Mouse (Mus musculus) intestine, postnatal 0 days (tissue): ENCODE measurements around the gene Rab37. TPM values are rescaled to one million over a fixed set of nuclear protein-coding genes. Genes with fewer than 3 reads are reported as not detected.

Experiments used
- ATAC-seq: fragments of 200-750 bp; cut with Nextera tagmentation; 2 replicates; pipeline ENCODE4 v1.8.0; 2017; ENCODE audit warnings: mild to moderate bottlenecking, moderate TSS enrichment, moderate library complexity
- H3K27ac ChIP-seq: fragments of 300-500 bp; sonication (generic); 2 replicates; pipeline ENCODE4 v1.5.1; 2014; ENCODE audit warnings: mild to moderate bottlenecking, low read depth, low read length, moderate library complexity
- H3K27me3 ChIP-seq: fragments of 300-500 bp; sonication (generic); replicated peaks from 2 replicates; pipeline ENCODE4 v1.6.1; 2014; ENCODE audit warnings: low read length, mixed read lengths; ENCODE audit not compliant: control insufficient read depth, insufficient read depth
- H3K36me3 ChIP-seq: fragments of 300-500 bp; sonication (generic); 2 replicates; pipeline ENCODE4 v1.6.1; 2014; ENCODE audit warnings: mild to moderate bottlenecking, moderate library complexity; ENCODE audit not compliant: control insufficient read depth, insufficient read depth
- H3K4me1 ChIP-seq: fragments of 300-500 bp; sonication (generic); replicated peaks from 2 replicates; pipeline ENCODE4 v1.6.1; 2014; ENCODE audit warnings: antibody characterized with exemption, low read length, mixed read lengths; ENCODE audit not compliant: control insufficient read depth, insufficient read depth
- H3K4me2 ChIP-seq: fragments of 300-500 bp; sonication (generic); replicated peaks from 2 replicates; pipeline ENCODE4 v1.6.1; 2014; ENCODE audit warnings: low read depth, mild to moderate bottlenecking, moderate library complexity
- H3K4me3 ChIP-seq: fragments of 300-500 bp; sonication (generic); 2 replicates; pipeline ENCODE4 v1.5.1; 2014; ENCODE audit warnings: low read depth, low read length
- H3K9ac ChIP-seq: fragments of 300-500 bp; sonication (generic); 2 replicates; pipeline ENCODE4 v1.6.1; 2014; ENCODE audit warnings: mild to moderate bottlenecking, low read depth, low read length
- H3K9me3 ChIP-seq: fragments of 300-500 bp; sonication (generic); 2 replicates; pipeline ENCODE4 v1.6.1; 2016; ENCODE audit warnings: mixed run types; ENCODE audit not compliant: control insufficient read depth
- CTCF ChIP-seq: sonication (generic); IDR thresholded peaks from 2 replicates; pipeline ENCODE4 v1.5.1; 2016; ENCODE audit warnings: low read depth, mild to moderate bottlenecking, control low read depth, antibody characterized with exemption, moderate library complexity
- WGBS: fragments of 180-500 bp; shearing (Covaris S2); extraction: QIAGEN DNeasy Blood & Tissue Kit; methylation state at CpG from one replicate; pipeline ENCODE4 v1.1.7; 2014; 5-methylcytosine and 5-hydroxymethylcytosine counted together
- polyA plus RNA-seq: library from polyadenylated mRNA; unstranded; fragments of >200 nt; fragmentation: Nextera tagmentation; extraction: Ambion mirVana; gene quantifications from 2 replicates; pipeline ENCODE4 v1.2.1, GENCODE M21; 2015

Gene Rab37
- polyA plus RNA-seq, 1 experiment from 2014 or later = 3.7 TPM

DNA sequence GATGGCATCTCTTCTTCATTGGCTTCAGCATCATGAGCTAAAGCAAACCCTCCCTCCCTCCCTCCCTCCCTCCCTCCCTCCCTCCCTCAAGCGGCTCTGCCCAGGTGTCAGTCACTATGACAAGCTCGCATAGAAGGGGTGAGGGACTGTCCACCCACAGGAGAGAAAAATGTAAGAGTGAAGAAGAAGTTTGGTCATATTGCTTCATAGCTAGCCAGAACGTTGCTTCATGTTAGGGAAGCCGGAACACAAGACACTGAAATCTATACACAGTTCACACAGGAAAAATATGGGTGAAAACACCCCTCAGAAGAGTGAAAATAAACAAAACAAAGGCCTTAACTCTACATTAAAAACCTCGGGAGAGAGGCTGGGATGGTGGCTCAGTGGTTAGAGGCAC lies 19.0 kb downstream of the Rab37 start:
- Histone ChIP-seq H3K27ac (no peak overlapping the region), H3K9ac (no peak overlapping the region), H3K9me3 (no peaks in the 10 kb centered on the region), H3K4me3 (no peak overlapping the region), H3K4me1 (no peaks in the 10 kb centered on the region), H3K36me3 (no peaks in the 10 kb centered on the region), H3K27me3 (no peaks in the 10 kb centered on the region), H3K4me2 (no peak overlapping the region)
- TF ChIP-seq CTCF = no peak
- ATAC-seq = no peak
- 78% methylated on average over 4 of the region's 5 CpGs for WGBS

DNA sequence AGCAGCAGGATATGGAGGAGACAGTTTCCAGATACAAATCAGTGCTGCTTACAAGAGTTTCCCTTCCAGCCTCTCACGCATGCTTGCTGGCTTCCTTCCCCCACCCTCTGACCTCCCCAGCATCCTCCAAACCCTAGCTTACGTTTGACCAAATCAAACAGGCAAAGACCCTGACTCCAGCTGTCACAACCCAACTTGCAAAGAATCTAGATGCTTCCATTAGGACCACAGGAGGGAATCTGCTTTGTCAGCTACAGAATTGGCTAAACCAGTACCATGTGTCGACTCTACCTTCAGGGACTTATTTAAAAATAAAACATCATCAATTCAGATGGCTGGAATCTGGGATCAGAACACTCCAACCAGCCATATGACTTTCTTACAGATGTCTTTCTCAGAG lies 21.0 kb downstream of the Rab37 start:
- Histone ChIP-seq H3K27ac (no peak overlapping the region), H3K4me1 (no peaks in the 10 kb centered on the region), H3K4me3 (no peak overlapping the region), H3K9me3 (no peaks in the 10 kb centered on the region), H3K36me3 (no peaks in the 10 kb centered on the region), H3K4me2 (no peak overlapping the region), H3K9ac (no peak overlapping the region), H3K27me3 (no peaks in the 10 kb centered on the region)
- no peak for TF ChIP-seq CTCF
- WGBS = 35% methylated on average over 3 of the region's 3 CpGs
- ATAC-seq = no peak

DNA sequence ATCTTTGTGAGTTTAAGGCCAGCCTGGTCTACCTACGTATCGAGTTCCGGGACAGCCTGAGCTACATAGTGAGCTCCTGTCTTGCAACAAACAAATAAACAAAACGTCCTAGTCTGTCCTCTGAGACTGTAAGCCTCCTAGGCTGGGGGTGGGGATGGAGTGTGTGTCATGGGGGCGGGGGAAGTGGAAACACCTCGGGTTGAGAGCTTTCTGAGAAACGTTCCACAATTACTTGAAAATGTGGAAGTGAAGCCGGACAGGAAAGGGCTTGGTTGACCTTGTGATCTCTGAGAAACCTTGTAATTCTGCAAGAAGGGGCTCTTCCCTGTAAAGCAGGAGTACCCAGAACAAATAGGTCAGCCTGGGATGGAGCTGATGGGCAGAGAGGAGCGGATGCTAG lies 28.2 kb downstream of the Rab37 start:
- Histone ChIP-seq H3K4me1 (no peaks in the 10 kb centered on the region), H3K4me3 (no peak overlapping the region), H3K9me3 (no peaks in the 10 kb centered on the region), H3K27me3 (no peaks in the 10 kb centered on the region), H3K4me2 (no peak overlapping the region), H3K36me3 (no peaks in the 10 kb centered on the region), H3K9ac (no peak overlapping the region), H3K27ac (no peak overlapping the region)
- ATAC-seq = no peak
- no peak for TF ChIP-seq CTCF
- 60% methylated on average over 9 of the region's 9 CpGs for WGBS

DNA sequence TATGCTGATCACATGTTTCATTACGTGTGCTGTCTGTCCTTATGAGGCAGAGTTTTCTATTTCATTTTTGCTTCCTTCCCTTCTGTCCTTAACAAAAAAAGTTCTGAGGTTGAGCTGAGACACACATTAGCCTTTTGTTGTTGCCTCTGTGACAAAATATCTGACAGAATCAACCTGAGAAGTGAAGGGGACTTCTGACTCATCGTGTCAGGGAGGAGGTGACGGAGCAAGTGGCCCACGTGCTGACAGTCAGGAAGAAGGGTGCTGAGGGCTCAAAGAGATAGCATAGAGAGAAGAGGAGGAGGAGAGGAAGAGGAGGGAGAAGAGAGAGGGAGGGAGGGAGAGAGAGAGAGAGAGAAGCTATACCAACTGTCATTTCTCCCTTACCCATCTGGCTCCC lies 37.3 kb downstream of the Rab37 start:
- H3K4me1 ChIP-seq = no peaks in the 10 kb centered on the region
- no peak for TF ChIP-seq CTCF
- H3K4me2 ChIP-seq = no peak overlapping the region
- 73% methylated on average over 4 of the region's 4 CpGs for WGBS
- H3K9me3 ChIP-seq = no peaks in the 10 kb centered on the region
- H3K27ac ChIP-seq = no peak overlapping the region
- no peak for ATAC-seq
- no peaks in the 10 kb centered on the region for H3K36me3 ChIP-seq
- H3K9ac ChIP-seq = no peak overlapping the region
- H3K27me3 ChIP-seq = no peaks in the 10 kb centered on the region
- H3K4me3 ChIP-seq = no peak overlapping the region

DNA sequence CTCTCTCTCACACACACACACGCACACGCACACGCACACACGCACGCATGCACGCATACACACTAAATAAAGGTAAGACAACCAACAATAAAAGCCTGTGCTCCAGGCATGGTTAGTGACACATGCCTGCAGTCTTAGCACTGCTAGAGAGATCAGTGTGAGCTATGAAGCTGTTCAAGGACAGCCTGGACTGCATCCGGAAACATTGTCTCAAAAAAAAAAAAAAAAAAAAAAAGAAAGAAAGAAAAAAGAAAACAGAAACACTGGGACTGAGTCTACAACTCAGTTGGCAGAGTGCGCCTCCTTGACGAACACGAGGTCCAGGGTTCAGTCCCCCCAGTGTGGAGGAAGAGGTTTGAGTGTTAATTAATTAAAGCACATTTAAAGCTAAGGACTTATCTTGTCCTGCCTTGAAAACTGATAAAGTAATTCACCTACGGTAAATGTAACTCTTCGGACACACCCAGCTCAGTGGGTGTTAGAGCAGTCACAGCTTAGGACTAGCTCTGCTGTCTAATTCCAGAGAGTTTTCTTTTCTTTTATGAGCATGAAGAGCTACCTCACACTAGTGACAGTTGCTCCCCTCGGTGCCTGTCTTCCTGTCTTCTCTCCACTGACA lies 38.4 kb downstream of the Rab37 start:
- 73% methylated on average over 13 of the region's 13 CpGs for WGBS
- Histone ChIP-seq H3K4me2 (no peak overlapping the region), H3K9me3 (no peaks in the 10 kb centered on the region), H3K9ac (no peak overlapping the region), H3K27me3 (no peaks in the 10 kb centered on the region), H3K4me1 (no peaks in the 10 kb centered on the region), H3K4me3 (no peak overlapping the region), H3K36me3 (no peaks in the 10 kb centered on the region), H3K27ac (no peak overlapping the region)
- TF ChIP-seq CTCF = no peak
- no peak for ATAC-seq

DNA sequence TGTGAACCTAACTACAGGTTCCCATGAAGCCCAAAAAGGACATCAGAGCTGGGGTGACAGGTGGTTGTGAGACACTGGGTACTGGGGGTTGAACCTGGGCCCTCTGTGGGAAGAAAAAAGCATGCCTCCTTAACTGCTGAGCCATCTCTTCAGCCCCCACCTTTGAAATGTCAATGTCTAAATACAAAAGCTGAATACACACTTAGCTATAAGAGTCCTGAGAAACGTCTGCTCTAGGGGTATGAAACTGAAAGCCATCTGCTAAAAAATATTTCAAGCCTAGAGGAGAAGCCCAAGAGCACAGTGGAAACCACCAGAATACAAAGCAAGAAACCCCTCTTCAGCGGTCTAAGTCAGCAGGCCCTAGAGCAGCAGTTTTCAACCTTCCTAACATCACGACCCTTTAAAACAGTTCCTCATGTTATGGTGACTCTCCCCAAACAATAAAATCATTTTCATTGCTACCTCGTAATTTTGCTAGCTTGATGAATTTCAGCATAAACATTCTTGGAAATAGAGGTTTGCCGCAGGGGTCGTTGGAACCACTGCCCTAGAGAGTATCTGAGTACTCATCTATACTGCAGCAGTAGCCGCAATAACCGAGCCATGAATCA lies 40.6 kb downstream of the Rab37 start:
- Histone ChIP-seq H3K27ac (no peak overlapping the region), H3K36me3 (no peaks in the 10 kb centered on the region), H3K4me2 (no peak overlapping the region), H3K9ac (no peak overlapping the region), H3K4me3 (no peak overlapping the region), H3K4me1 (no peaks in the 10 kb centered on the region), H3K9me3 (no peaks in the 10 kb centered on the region), H3K27me3 (no peaks in the 10 kb centered on the region)
- WGBS = 60% methylated on average over 8 of the region's 8 CpGs
- TF ChIP-seq CTCF = no peak
- no peak for ATAC-seq
